Mouse (Mus musculus) MN1 (cell line): ENCODE results near the gene Olfr1358.
"Not testable (repeated sequence)": the region's sequence is repeated elsewhere in the genome, so short reads cannot be mapped to it uniquely, and the experiment has no call there.

Experiments
- DNase-seq: peaks from one replicate; pipeline ENCODE4 v3.0.0-alpha.2; 2016; ENCODE audit warnings: low spot score

Gene Olfr1358

DNA sequence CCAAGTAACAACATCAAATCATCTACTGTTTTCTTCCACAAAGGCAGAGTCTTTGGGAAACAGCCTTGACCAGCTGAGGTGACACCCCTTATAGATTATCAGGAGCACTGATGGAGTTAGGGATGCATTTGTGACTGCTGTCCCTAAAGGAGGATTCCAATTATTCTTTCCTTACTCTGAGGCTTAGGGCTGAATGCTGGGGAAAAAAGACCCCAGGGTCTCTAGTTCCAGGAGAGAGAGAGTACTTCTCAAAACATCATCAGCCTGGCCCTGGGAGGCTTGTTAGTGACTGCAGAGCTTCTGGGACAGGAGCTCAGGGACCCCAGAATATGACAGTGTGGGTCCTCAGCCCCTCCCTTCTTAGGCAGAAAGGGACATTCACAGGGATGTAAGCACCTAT lies at the start of gene Olfr1358:
TSS of gene Olfr1358 (plus strand) at position 301 of the 400 bp plus-strand sequence.
- no peak for DNase-seq

DNA sequence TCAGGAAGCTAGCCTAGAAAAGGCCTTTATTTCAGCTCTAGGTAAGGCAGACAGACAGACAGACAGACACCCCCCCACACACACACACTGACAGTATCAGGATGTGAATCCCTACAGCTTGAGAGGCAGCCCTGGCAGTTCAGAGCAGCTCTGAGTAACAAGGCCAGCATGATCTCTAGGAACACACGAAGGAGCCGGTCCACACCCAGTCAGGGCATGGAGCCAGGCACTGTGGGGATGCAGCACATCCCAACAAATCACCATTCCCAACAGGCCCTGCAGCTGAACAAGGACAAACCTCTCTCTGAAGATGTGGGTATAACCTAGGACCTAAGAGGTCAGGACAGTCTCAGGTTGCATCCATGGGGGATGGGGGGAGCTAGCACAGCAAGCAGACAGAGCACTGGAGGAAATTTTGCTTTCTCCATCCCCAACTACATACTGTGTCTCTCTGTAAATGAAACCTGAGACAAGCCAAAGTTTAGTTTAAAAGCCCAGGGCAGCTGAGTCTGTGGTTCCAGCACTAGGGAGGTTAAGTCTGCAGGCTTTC lies 49.4 kb upstream of the Olfr1358 start:
- peak; percentile 43 for DNase-seq

DNA sequence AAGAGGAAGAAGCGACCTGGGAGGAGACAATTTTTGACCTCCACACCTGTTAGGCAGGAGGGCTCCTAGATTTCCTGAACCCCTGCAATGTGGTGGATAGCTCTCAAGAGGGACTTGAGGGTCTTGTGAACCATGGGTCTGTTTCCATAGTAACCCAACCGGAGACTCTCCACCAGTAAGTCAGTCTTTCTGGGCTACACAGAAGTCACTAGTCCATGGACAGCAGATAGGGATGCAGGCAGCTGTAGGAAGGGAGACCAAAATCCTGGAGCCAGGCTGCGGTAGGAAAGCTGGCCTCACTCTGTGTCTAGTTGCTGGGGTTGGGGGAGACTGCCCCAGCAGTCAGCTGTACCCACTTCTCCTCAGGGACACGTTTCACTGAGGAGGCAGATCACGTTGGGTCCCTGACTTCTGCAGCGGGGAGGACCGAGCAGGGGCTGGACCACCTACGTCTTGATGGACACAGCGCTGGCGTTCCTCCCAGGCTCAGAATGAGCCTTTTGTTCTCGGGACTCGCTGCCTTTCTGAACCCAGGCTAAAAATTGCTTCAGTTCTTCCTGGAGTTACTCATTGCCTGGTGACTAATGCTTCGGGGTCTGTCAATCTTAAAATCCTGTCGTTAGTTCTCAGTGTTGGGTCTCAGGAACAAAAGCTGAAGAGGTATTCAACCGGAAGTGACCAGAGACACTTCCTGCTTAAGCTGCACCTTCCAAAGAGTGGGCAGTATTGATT lies 46.5 kb upstream of the Olfr1358 start:
- DNase-seq, result peak; percentile 46

DNA sequence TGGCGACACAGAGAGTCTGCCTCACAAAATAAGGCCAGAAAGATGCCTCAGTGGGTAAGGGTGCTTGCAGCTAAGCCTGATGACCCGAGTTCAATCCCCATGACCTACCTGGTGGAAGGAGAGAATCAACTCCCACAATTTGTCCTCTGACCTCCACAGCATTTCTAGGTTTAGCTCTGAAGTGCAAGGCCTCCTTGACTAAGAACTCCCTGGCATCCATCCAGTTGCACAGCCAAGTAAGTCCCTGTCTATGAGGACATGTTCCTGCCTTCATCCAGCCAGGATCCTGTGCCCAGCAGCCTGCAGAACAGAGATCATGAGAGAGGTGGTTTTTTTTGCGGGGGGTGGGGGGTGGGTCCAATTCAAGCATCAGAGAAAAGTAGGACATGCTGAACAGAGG lies 45.2 kb upstream of the Olfr1358 start:
- no peak for DNase-seq

DNA sequence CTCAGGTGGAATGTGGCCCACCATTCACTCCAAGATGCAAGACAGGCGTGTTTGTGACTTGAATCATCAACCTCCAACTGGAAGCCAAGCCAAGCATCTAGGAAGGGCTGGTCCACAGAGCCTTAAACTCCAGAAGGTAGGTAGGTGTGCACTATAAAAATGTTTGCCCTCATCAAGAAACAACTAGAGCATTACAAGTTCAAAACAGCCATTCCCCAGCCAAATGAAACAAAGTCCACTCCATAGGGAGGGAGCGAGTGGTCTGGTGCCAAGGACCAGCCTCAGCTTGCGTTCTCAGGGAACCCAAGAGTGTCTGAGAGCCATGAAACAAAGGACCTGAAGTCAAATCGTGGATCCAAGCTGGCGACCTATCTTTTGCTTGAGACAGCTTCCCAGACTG lies 43.8 kb upstream of the Olfr1358 start:
- no peak for DNase-seq

- no peak for DNase-seq
These were observed 42.5 kb upstream of the Olfr1358 start for GRCm38 (mm10) chr10:78474759-78475158.

DNA sequence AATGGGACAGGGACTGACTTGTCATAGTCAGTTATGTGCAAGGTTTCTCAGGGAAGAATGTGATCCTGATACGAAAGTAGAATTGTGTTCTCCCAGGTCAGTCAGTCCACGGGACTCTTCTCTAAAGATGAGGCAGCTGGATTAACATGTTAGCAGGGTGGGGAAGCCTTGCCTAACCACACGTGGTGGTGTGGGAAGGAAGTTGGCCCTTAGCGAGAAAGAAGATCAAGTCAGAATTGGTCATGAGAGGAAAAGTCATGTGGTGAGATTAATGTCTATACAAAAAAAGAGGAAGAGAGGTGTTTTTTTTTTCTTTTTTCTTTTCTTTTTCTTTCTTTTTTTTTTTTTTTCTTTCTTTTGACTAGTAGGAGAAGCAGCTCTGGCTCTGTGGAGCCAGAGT lies 40.4 kb upstream of the Olfr1358 start:
- no peak for DNase-seq

- no peak for DNase-seq
These were observed 36.0 kb upstream of the Olfr1358 start for GRCm38 (mm10) chr10:78480954-78481927.

DNA sequence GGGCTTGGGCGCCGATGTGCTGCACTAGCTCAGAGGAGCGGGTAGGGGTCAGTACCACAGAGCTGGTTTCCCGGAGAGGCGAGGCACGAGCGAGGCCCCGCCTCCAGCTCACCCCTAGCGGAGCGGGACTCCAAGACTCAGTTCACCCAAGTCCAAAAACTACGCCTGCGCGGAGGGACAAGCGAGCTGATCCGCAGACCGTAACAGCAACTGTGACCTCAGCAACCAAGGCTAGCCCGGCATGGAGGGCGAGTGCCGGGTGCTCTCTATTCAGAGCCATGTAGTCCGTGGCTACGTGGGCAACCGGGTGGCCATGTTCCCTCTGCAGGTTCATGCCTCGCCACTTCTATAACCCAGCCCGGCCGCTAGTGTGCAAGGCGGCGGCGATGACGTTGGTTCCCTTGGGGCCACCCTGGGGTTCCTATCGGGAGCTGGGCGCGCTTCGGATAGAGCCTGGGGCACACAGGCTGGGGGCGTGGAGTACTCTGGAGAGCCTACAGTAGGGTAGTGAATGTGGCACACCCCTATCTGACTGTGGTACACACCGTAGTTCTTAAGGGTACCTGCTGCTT lies 35.2 kb upstream of the Olfr1358 start:
- no peak for DNase-seq

GRCm38 (mm10) chr10:78485369-78485768 lies 31.9 kb upstream of the Olfr1358 start:
- not testable (repeated sequence) for DNase-seq

DNA sequence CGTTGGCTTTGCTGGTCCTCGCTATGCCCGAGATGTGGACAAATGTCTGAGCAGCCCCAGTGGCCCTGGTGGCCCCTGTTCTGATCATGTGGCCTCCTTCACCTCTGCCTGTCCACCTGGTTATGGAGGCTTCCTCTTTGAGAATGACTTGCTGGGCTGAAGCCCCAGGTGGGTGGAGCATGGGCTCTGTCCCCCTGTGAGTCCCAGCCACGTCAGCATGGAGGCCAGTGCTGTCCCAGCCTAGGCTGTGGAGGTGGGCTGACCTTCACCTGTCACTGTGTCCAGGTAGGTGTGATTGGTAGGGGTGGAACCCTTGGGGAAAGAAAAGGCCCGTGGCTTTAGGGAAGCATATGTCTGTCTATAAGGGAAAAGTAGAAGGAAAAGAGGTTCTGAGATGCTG lies 30.4 kb upstream of the Olfr1358 start:
- DNase-seq, result no peak

DNA sequence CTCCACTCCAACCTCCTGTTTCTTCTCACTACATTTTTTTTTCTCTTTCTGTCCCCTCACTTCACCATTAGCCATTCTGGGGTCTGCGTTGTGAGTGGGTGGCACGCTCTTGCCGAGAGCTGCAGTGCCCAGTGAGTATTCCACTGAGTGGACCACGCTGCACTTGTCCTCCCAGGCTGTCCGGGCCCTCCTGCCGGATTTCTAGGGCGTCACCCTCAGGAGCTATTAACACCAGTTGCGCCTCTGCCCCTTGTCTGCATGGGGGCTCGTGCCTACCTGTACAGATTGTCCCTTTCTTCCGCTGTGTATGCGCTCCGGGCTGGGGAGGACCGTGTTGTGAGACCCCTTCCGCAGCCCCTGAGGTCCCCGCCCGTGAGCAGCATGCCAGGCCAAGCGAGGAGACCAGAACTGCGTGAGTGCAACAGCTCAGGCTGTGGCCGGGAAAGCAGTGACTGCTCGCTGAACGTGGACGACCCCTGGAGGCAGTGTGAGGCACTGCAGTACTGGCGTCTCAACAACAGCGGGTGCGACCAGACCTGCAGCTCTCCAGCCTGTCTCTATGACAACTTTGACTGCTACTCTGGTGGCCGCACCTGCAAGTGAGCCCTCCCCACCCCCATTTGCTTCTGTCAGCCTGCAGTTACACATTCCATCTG lies 29.7 kb upstream of the Olfr1358 start:
- DNase-seq, result peak; percentile 66

- no peak for DNase-seq
These were observed 14.1 kb upstream of the Olfr1358 start for GRCm38 (mm10) chr10:78502986-78503733.

DNA sequence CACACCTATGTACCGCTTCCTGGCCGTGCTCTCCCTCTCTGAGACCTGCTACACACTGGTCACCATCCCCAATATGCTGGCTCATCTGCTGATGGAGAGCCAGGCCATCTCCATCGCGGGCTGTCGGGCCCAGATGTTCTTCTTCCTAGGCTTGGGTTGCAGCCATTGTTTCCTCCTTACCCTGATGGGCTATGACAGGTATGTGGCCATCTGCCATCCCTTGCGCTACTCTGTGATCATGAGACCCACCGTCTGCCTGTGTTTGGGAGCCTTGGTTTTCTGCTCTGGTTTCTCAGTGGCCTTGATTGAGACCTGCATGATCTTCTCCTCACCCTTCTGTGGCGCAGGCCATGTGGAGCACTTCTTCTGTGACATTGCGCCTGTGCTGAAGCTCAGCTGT lies 2.6 kb downstream of the Olfr1358 start:
- no peak for DNase-seq

DNA sequence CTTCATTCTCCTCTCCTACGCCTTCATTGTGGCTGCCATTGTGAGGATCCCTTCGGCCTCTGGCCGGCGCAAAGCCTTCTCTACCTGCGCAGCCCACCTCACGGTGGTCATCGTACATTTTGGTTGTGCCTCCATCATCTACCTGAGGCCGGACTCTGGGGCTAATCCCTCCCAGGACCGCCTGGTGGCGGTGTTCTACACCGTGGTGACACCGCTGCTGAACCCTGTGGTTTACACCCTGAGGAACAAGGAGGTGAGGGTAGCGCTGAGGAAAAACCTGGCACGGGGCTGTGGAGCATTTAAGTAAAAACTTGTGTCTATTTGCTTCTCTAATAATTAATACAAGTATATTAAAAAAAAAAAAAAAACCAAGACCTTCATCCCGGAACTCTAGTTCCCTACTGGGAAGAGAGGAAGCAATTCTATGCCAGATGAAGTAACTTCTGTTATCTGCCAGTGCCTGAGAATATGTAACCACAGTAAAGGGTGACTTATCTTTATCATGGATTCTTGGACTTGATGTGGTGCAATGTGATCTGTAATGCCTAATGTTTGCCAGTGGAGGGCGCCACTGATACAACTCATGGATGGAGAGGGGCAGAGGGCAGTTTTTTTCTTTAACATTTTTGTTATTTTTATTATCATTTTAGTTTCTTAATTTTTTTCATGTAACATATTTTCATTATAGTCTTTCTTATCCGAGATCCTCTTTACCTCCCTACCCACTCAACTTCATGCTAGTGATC lies 3.2 kb downstream of the Olfr1358 start:
- peak; percentile 23 for DNase-seq

DNA sequence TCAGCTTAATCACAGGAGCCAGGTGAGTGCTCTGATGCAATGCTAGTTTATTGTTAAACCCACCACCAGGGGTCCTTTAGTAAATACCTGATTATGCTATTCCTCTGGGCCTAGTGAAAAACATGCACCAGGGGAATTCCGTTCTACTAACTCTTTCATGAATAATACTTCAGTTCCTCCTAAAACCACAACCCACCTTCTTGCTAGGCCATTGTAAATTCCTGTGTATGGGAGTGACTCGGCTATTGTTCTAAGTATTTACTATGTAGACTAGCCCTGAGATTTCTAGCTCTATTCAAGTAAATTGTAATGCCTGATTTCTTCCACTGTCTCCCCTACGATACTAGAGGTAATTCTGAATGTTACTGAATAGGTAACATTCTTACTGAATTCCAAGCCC lies 7.8 kb downstream of the Olfr1358 start:
- DNase-seq, result not testable (repeated sequence)

- no peak for DNase-seq
These were observed 8.3 kb downstream of the Olfr1358 start for GRCm38 (mm10) chr10:78525511-78525910.

- peak; percentile 20 for DNase-seq
These were observed 23.7 kb downstream of the Olfr1358 start for GRCm38 (mm10) chr10:78540943-78541342.

GRCm38 (mm10) chr10:78565070-78565469 lies 47.8 kb downstream of the Olfr1358 start:
- DNase-seq, result no peak

GRCm38 (mm10) chr10:78569191-78569590 lies 52.0 kb downstream of the Olfr1358 start:
- DNase-seq, result no peak
